Comparison of ENCODE assay signal across 8 mouse cellular contexts in the genomic region with DNA sequence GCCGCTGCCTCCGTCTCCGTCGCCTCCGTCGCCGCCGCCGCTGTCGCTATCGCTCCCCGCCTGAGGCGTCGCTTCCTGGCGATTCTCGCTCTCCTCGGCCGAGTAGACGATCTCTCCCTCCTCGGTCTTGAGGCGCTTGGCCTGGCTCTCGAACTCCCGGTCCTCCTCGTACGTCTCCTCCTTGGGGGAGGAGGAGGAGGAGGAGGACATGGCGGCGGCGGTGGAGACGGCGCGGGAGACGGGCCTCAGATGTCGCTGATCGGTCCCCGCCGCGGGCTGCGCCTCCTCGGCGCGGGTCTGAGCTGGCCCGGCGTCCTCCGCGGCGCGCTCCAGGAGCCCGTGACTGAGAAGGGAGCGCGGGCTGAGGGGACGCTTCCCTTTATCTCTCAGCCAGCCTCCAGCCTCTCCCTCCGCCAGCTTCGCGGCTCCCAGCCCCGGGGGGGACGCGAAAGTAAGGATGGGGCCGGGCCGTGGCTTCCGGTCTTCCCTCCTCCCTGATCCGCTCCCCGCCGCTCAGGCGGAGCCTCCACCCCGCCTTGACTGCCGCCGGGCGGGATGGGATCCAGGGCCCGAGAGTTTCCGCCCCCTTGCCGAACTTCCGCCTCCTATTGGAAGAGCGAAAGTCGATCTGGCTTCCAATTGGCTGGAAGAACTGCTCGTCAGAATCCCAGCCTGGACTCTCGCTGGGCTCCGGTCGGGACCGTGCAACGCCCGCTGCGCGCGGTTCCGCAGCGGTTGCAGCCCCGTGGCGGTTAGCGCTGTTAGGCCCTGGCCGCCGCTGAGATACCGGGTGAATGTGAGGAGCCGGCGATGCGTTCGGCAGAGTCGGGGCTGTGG. TPM values are rescaled to one million over a fixed set of nuclear protein-coding genes. Genes with fewer than 3 reads are reported as not detected.
DNase-seq lines count a peak whose midpoint lies in the region; ATAC-seq and TF ChIP-seq lines count a peak whose summit lies in the region.

TSS of gene Hnrnpll (minus strand) at position 552 of the 837 bp plus-strand sequence.

- peak within 1 kb of the TSS; percentile 99 for H3K27ac ChIP-seq in forebrain, embryonic 16.5 days (ENCODE audit: low read length)
- H3K27ac ChIP-seq in layer of hippocampus, adult 2 months: peak within 1 kb of the TSS; percentile 94
- H3K27ac ChIP-seq in lung, embryonic 14.5 days (ENCODE audit: low read depth): peak within 1 kb of the TSS; percentile 100
- peak within 1 kb of the TSS; percentile 100 for H3K27ac ChIP-seq in olfactory bulb, adult 2 months (ENCODE audit: insufficient read depth, low read depth, low read length)
- peak within 1 kb of the TSS; percentile 43 for H3K27ac ChIP-seq in thymus, adult 2 months (ENCODE audit: control insufficient read depth, insufficient read depth, low read length)

- H3K36me3 ChIP-seq in G1E (replicated peaks): peaks cover 13% of the 10 kb centered on the region
- no peaks in the 10 kb centered on the region for H3K36me3 ChIP-seq in forebrain, embryonic 16.5 days (ENCODE audit: control insufficient read depth, insufficient read depth)
- no peaks in the 10 kb centered on the region for H3K36me3 ChIP-seq in lung, embryonic 14.5 days (ENCODE audit: insufficient read depth)
- no peaks in the 10 kb centered on the region for H3K36me3 ChIP-seq in thymus, adult 2 months (ENCODE audit: control insufficient read depth, insufficient read depth, low read length)

- peak within 1 kb of the TSS; percentile 99 for H3K9ac ChIP-seq in forebrain, embryonic 16.5 days (replicated peaks; ENCODE audit: low read depth, low read length)
- H3K9ac ChIP-seq in lung, embryonic 14.5 days: peak within 1 kb of the TSS; percentile 98

- H3K4me3 ChIP-seq in G1E (ENCODE audit: low read depth, low read length): peak within 1 kb of the TSS; percentile 97
- H3K4me3 ChIP-seq in forebrain, embryonic 16.5 days (replicated peaks; ENCODE audit: low read length): peak within 1 kb of the TSS; percentile 99
- H3K4me3 ChIP-seq in layer of hippocampus, adult 2 months: peak within 1 kb of the TSS; percentile 93
- peak within 1 kb of the TSS; percentile 98 for H3K4me3 ChIP-seq in lung, embryonic 14.5 days (ENCODE audit: low read depth, low read length)
- peak within 1 kb of the TSS; percentile 97 for H3K4me3 ChIP-seq in olfactory bulb, adult 2 months (ENCODE audit: insufficient read depth, low read depth, low read length)
- peak within 1 kb of the TSS; percentile 70 for H3K4me3 ChIP-seq in thymus, adult 2 months (ENCODE audit: control insufficient read depth, insufficient read depth, low read length)

- no peaks in the 10 kb centered on the region for H3K27me3 ChIP-seq in G1E (ENCODE audit: insufficient read depth, low read length)
- no peaks in the 10 kb centered on the region for H3K27me3 ChIP-seq in forebrain, embryonic 16.5 days (replicated peaks; ENCODE audit: control insufficient read depth, insufficient read depth, low read length)
- H3K27me3 ChIP-seq in lung, embryonic 14.5 days (ENCODE audit: insufficient read depth, low read length): no peaks in the 10 kb centered on the region
- no peaks in the 10 kb centered on the region for H3K27me3 ChIP-seq in thymus, adult 2 months (ENCODE audit: control insufficient read depth, insufficient read depth, low read length)

- peak; percentile 85 for TF ChIP-seq POLR2A in olfactory bulb, adult 2 months (IDR thresholded peaks at IDR 0.05; ENCODE audit: insufficient read depth, low read depth, low read length)
- peak; percentile 82 for TF ChIP-seq POLR2A in thymus, adult 2 months (IDR thresholded peaks at IDR 0.05; ENCODE audit: control insufficient read depth, extremely low read depth, insufficient read depth, low read length, poor library complexity)

- no peak for TF ChIP-seq CTCF in G1E (IDR thresholded peaks at IDR 0.05; ENCODE audit: low read depth, low read length)
- no peak for TF ChIP-seq CTCF in layer of hippocampus, adult 2 months (conservative IDR thresholded peaks at IDR 0.05)
- TF ChIP-seq CTCF in lung, embryonic 14.5 days (IDR thresholded peaks at IDR 0.05; ENCODE audit: low read depth): no peak
- no peak for TF ChIP-seq CTCF in olfactory bulb, adult 2 months (IDR thresholded peaks at IDR 0.05; ENCODE audit: insufficient read depth, low read depth, low read length)
- 0 out of 2 replicates have a peak, but pooled peaks have one; percentile 43 for TF ChIP-seq CTCF in thymus, adult 2 months (IDR thresholded peaks at IDR 0.05; ENCODE audit: borderline replicate concordance, control insufficient read depth, extremely low read depth, insufficient read depth, low read length, poor library complexity)

- peak within 1 kb of the TSS; percentile 93 for H3K4me2 ChIP-seq in forebrain, embryonic 16.5 days (ENCODE audit: low read length)
- peak within 1 kb of the TSS; percentile 81 for H3K4me2 ChIP-seq in lung, embryonic 14.5 days

- intact Hi-C loops in heart, postnatal 36 days (cut with DNase I): loop anchor here (2.0 kb wide), 2 partner anchors 65 to 145 kb away; partner anchors contain the start of genes Galm, Srsf7 and Ttc39d

- peaks cover 40% of the 10 kb centered on the region for H3K4me1 ChIP-seq in G1E (ENCODE audit: insufficient read depth, low read depth, low read length)
- H3K4me1 ChIP-seq in forebrain, embryonic 16.5 days (replicated peaks; ENCODE audit: control insufficient read depth, insufficient read depth, low read length): peaks cover 30% of the 10 kb centered on the region
- peaks cover 5% of the 10 kb centered on the region; the same call in 1 of the 2 replicates for H3K4me1 ChIP-seq in lung, embryonic 14.5 days (ENCODE audit: insufficient read depth)
- peaks cover 2% of the 10 kb centered on the region for H3K4me1 ChIP-seq in olfactory bulb, adult 2 months (ENCODE audit: control insufficient read depth, insufficient read depth, low read length)
- H3K4me1 ChIP-seq in thymus, adult 2 months (replicated peaks; ENCODE audit: control insufficient read depth, insufficient read depth, low read length): peaks cover 5% of the 10 kb centered on the region

- peak; percentile 100 for DNase-seq in G1E (ENCODE audit: low spot score)
- peak; percentile 96 to 99 for DNase-seq in cerebellum, adult 18-20 months
- DNase-seq in heart, postnatal 36 days: peak; percentile 98 to 99
- DNase-seq in layer of hippocampus, adult 2 months (ENCODE audit: low spot score in 2 of 2): peak; percentile 97 to 98
- peak; percentile 99 for DNase-seq in lung, embryonic 14.5 days
- DNase-seq in thymus, adult 2 months: peak; percentile 95

- ATAC-seq in G1E (ENCODE audit: extremely low read depth, insufficient number of reproducible peaks, low FRiP score, poor library complexity, severe bottlenecking): peak; percentile 88
- ATAC-seq in forebrain, embryonic 16.5 days: peak; percentile 98
- ATAC-seq in lung, embryonic 14.5 days (ENCODE audit: insufficient read depth): peak; percentile 97

- no peaks in the 10 kb centered on the region for H3K9me3 ChIP-seq in G1E (replicated peaks)
- H3K9me3 ChIP-seq in forebrain, embryonic 16.5 days (ENCODE audit: control insufficient read depth, low read length): no peaks in the 10 kb centered on the region
- no peaks in the 10 kb centered on the region for H3K9me3 ChIP-seq in lung, embryonic 14.5 days (ENCODE audit: low read depth, low read length)

- WGBS in forebrain, embryonic 16.5 days: under 1% methylated on average over 66 of the region's 97 CpGs
- WGBS in lung, embryonic 14.5 days: under 1% methylated on average over 91 of the region's 97 CpGs
- WGBS in olfactory bulb, adult 2 months: under 1% methylated on average over 96 of the region's 97 CpGs
- under 1% methylated on average over 96 of the region's 97 CpGs for WGBS in thymus, adult 2 months

RNA-seq across cellular contexts. Expression of gene Hnrnpll, which starts in this region (rescaled TPM):
- total RNA-seq in G1E (2014; fragmentation: Nextera tagmentation) (97.0 and 98.6 TPM in 2 replicates), G1E (2017) (66.3 and 76.5 TPM in 2 replicates)
- polyA plus RNA-seq in G1E (2012): 50.1 and 62.3 TPM in 2 replicates
- 66.6 and 77.6 TPM in 2 replicates for polyA plus RNA-seq in forebrain, embryonic 16.5 days (2015; fragmentation: Nextera tagmentation; extraction: Ambion mirVana)
- total RNA-seq in heart, postnatal 36 days (2021): 10 to 100 TPM; 21.0 to 24.5 TPM
- 10 to 100 TPM; 62.8 to 67.1 TPM for total RNA-seq in layer of hippocampus, adult 2 months (2021)
- polyA plus RNA-seq in lung, embryonic 14.5 days (2014; fragmentation: Nextera tagmentation; extraction: Ambion mirVana): 92.3 and 93.1 TPM in 2 replicates
- not detected in 2 replicates for polyA plus RNA-seq in olfactory bulb, adult 2 months (2012; ENCODE audit: insufficient read depth, insufficient read length, low replicate concordance, missing spikeins)
- 30.5 and 37.8 TPM in 2 replicates for polyA plus RNA-seq in thymus, adult 2 months (2012; rRNA removed)

Comparison
In these comparisons a context has a peak if more than half of its experiments do, and no peak if none do; other contexts are left out.
1. Peak in every context shown above with its lines: DNase-seq, ATAC-seq, H3K4me3 ChIP-seq and H3K27ac ChIP-seq.
2. H3K27ac ChIP-seq: peak in every context shown above with its lines; median percentile 100 in lung, embryonic 14.5 days; 100 in olfactory bulb, adult 2 months; 99 in forebrain, embryonic 16.5 days; 94 in layer of hippocampus, adult 2 months; 43 in thymus, adult 2 months.